Mouse (Mus musculus): ENCODE measurements around the gene Mef2b. TPM values are rescaled to one million over a fixed set of nuclear protein-coding genes. Genes with fewer than 3 reads are reported as not detected.

The Mef2b gene
- polyA plus RNA-seq, 1 experiment from 2014 or later, result 0.43 TPM

DNA sequence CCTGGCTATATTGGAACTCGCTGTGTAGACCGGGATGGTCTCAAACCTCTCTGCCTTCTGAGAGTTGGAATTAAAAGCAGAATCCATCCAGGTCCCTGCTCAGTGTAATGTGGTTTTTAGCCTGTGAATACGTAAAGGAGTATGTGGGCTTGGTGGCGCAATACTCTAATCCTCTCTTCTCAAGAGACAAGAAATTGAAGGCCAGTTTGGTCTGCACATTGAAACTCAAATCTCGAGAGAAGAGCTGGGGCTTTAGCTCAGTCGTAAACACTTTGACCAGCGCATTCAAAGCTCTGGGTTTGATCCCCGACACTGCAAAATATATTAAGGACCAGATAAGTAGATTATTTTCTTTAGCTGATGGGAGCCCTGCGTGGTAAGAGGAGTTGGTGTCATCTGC, 470 bp downstream of the Mef2b start:
- DNase-seq (ENCODE audit: low spot score) (no peak), ATAC-seq (replicated peaks; ENCODE audit: low FRiP score, low TSS enrichment, low read depth) (no peak)
- peaks cover 16% of the 10 kb centered on the region for H3K4me1 ChIP-seq (replicated peaks; ENCODE audit: control insufficient read depth, insufficient read depth, low read length)
- H3K36me3 ChIP-seq (ENCODE audit: control insufficient read depth, insufficient read depth, low read length), result peaks cover 40% of the 10 kb centered on the region
- no peaks in the 10 kb centered on the region for H3K27me3 ChIP-seq (replicated peaks; ENCODE audit: control insufficient read depth, insufficient read depth, low read length)
- peak overlapping the region; percentile 94 for H3K4me3 ChIP-seq (ENCODE audit: low read depth, low read length)
- peak overlapping the region; percentile 75 for H3K9ac ChIP-seq (ENCODE audit: low read length)
- H3K27ac ChIP-seq (ENCODE audit: low read depth), result peak overlapping the region; percentile 69
- no peaks in the 10 kb centered on the region for H3K9me3 ChIP-seq (ENCODE audit: control insufficient read depth, low read length)
- peak overlapping the region; percentile 78 for H3K4me2 ChIP-seq (ENCODE audit: low read length)
- WGBS, result 6% methylated on average over 9 of the region's 9 CpGs

DNA sequence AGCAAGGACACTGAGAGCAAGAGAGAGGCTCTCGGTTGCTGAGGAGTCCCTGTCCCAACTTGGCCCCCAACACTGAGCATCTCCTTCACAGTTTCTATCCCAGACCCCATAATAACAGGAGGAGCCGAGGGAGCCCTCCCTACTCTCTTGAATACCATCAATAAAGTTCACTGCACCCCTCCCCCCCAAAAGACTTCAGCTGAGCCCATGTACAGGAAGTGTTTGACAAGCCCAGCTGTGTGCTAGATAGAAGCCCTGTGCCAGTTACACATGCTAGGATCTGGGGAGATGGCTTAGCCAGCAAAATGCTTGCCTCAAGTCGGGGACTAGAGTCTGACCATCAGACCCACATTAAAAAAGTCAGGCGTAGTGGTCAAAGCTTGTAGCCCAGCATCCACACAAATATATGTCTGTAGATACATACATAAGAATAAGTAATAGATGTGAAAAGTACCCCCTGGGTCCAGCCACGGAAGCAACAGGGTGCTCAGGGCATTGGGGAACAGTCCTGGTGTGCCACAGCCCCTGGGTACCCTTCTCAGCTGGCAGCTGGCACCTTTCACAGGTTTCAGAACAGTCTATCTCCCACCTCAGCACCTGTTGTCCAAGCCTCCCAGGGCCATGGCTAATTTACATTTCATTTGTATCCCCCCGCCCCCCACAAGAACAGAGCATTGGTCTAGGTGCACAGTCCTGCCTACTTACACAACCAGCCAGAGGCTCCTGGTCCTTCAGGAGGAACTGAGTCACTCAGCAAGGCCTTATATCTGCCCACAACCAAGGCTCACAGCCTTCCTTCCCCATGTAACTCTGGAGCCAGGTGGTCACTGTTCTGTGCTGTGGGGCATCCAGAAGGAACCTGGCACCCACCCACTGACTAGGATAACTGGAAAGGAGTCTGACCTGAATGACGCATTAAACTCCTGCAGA, 8.4 kb downstream of the Mef2b start:
- ATAC-seq (replicated peaks; ENCODE audit: low FRiP score, low TSS enrichment, low read depth) (no peak), DNase-seq (ENCODE audit: low spot score) (no peak)
- Histone ChIP-seq H3K4me2 (ENCODE audit: low read length) (no peak overlapping the region), H3K9ac (ENCODE audit: low read length) (no peak overlapping the region), H3K9me3 (ENCODE audit: control insufficient read depth, low read length) (no peaks in the 10 kb centered on the region), H3K4me1 (replicated peaks; ENCODE audit: control insufficient read depth, insufficient read depth, low read length) (no peaks in the 10 kb centered on the region), H3K27ac (ENCODE audit: low read depth) (no peak overlapping the region), H3K36me3 (ENCODE audit: control insufficient read depth, insufficient read depth, low read length) (peaks cover 35% of the 10 kb centered on the region), H3K4me3 (ENCODE audit: low read depth, low read length) (no peak overlapping the region), H3K27me3 (replicated peaks; ENCODE audit: control insufficient read depth, insufficient read depth, low read length) (no peaks in the 10 kb centered on the region)
- 80% methylated on average over 7 of the region's 7 CpGs for WGBS

DNA sequence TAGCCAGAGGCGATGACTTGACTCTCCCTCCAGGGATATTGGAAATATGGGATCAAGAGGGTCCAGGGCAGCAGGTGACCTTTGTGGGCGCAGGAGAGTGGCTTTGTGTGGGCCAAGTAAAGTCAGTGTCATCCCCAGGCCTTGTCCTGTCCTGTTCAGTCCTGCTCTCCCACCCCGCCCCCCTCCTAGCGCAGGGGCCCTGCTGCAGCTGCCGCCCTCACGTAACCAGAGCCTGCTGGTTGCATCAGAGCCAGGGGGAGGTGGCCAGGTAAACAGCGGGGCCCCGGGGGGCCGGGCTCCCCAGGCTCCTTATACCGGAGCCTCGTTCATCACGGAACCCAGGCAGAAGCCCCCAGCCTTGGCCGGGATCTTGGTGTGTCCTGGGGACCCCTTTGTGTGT, 10.6 kb downstream of the Mef2b start:
- Histone ChIP-seq H3K4me2 (ENCODE audit: low read length) (no peak overlapping the region), H3K4me3 (ENCODE audit: low read depth, low read length) (no peak overlapping the region), H3K27me3 (replicated peaks; ENCODE audit: control insufficient read depth, insufficient read depth, low read length) (no peaks in the 10 kb centered on the region), H3K4me1 (replicated peaks; ENCODE audit: control insufficient read depth, insufficient read depth, low read length) (no peaks in the 10 kb centered on the region), H3K36me3 (ENCODE audit: control insufficient read depth, insufficient read depth, low read length) (peaks cover 19% of the 10 kb centered on the region), H3K9ac (ENCODE audit: low read length) (no peak overlapping the region), H3K9me3 (ENCODE audit: control insufficient read depth, low read length) (no peaks in the 10 kb centered on the region), H3K27ac (ENCODE audit: low read depth) (no peak overlapping the region)
- ATAC-seq (replicated peaks; ENCODE audit: low FRiP score, low TSS enrichment, low read depth) (no peak; the same call in 1 of the 2 replicates), DNase-seq (ENCODE audit: low spot score) (no peak)
- 15% methylated on average over 13 of the region's 13 CpGs for WGBS

DNA sequence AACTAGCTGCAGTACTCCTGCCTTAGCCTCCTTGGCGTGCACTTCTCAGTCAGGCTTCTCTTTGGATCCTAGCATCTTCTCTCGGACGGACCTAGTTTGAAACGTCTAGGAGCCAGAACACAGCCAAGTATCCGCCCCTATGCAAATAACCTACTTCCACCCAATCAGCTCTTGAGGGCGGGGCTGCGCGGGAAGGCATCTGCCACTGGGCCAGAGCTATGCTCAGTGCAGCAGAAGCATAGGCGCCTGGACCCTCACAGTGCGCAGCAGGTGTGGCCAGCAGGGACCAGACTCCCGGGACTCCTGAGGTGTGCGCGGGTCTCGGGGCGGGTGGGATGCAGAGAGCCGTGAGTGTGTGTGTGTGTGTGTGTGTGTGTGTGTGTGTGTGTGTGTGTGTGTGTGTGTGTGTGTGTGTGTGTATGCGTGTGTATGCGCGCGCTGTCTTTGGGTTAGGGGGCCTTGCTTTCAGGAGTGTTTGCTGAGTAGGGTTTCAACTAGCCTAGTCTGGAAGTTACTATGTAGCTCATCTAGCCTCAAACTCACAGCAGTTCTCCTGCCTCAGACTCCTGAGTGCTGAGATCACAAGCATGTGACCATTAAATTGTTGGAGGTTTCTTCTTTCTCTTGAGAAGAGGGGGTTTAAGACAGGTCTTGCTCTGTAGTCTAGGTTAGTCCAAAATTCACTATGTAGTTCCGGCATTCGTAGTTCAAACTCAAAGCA, 13.2 kb downstream of the Mef2b start:
- H3K9ac ChIP-seq (ENCODE audit: low read length), result no peak overlapping the region
- peak overlapping the region; percentile 11; the same call in 1 of the 2 replicates for H3K4me2 ChIP-seq (ENCODE audit: low read length)
- no peaks in the 10 kb centered on the region for H3K27me3 ChIP-seq (replicated peaks; ENCODE audit: control insufficient read depth, insufficient read depth, low read length)
- ATAC-seq (replicated peaks; ENCODE audit: low FRiP score, low TSS enrichment, low read depth) (peak; percentile 90), DNase-seq (ENCODE audit: low spot score) (peak; percentile 85)
- no peak overlapping the region for H3K27ac ChIP-seq (ENCODE audit: low read depth)
- no peaks in the 10 kb centered on the region for H3K36me3 ChIP-seq (ENCODE audit: control insufficient read depth, insufficient read depth, low read length)
- H3K9me3 ChIP-seq (ENCODE audit: control insufficient read depth, low read length), result no peaks in the 10 kb centered on the region
- 13% methylated on average over 22 of the region's 22 CpGs for WGBS
- H3K4me3 ChIP-seq (ENCODE audit: low read depth, low read length), result no peak overlapping the region
- H3K4me1 ChIP-seq (replicated peaks; ENCODE audit: control insufficient read depth, insufficient read depth, low read length), result no peaks in the 10 kb centered on the region

DNA sequence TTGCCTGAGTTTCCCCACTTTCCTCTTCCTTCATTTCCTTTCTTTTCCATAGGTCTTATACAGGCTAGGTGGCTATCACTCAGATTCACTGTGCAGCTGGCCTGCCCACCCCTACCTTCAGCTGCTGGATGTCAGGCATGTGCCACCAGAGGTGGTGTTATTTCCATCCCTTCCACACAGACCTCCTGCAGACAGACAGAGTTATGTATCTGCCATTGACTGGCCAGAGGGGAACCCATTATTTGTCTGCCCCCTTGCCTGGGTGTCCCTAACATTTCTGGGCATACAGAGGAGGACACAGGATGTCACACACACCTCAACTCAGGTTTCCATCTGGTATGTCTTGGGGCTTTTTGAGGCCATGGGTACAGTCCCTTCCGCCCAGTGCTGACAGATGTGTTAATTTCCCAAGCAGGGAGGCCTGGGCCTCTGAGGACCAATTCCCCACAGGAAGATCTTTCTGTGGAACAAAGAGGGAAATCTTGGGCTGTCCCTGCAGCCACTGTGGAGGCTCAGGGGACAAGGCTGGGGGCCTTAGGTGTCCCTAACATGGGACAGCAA, 17.8 kb downstream of the Mef2b start:
- ATAC-seq (replicated peaks; ENCODE audit: low FRiP score, low TSS enrichment, low read depth) (no peak), DNase-seq (ENCODE audit: low spot score) (no peak)
- no peaks in the 10 kb centered on the region for H3K27me3 ChIP-seq (replicated peaks; ENCODE audit: control insufficient read depth, insufficient read depth, low read length)
- no peaks in the 10 kb centered on the region for H3K4me1 ChIP-seq (replicated peaks; ENCODE audit: control insufficient read depth, insufficient read depth, low read length)
- H3K4me2 ChIP-seq (ENCODE audit: low read length), result no peak overlapping the region
- no peak overlapping the region for H3K4me3 ChIP-seq (ENCODE audit: low read depth, low read length)
- no peak overlapping the region for H3K9ac ChIP-seq (ENCODE audit: low read length)
- H3K27ac ChIP-seq (ENCODE audit: low read depth), result no peak overlapping the region
- WGBS, result 93% methylated on average over 1 of the region's 1 CpGs
- H3K9me3 ChIP-seq (ENCODE audit: control insufficient read depth, low read length), result no peaks in the 10 kb centered on the region
- no peaks in the 10 kb centered on the region for H3K36me3 ChIP-seq (ENCODE audit: control insufficient read depth, insufficient read depth, low read length)

DNA sequence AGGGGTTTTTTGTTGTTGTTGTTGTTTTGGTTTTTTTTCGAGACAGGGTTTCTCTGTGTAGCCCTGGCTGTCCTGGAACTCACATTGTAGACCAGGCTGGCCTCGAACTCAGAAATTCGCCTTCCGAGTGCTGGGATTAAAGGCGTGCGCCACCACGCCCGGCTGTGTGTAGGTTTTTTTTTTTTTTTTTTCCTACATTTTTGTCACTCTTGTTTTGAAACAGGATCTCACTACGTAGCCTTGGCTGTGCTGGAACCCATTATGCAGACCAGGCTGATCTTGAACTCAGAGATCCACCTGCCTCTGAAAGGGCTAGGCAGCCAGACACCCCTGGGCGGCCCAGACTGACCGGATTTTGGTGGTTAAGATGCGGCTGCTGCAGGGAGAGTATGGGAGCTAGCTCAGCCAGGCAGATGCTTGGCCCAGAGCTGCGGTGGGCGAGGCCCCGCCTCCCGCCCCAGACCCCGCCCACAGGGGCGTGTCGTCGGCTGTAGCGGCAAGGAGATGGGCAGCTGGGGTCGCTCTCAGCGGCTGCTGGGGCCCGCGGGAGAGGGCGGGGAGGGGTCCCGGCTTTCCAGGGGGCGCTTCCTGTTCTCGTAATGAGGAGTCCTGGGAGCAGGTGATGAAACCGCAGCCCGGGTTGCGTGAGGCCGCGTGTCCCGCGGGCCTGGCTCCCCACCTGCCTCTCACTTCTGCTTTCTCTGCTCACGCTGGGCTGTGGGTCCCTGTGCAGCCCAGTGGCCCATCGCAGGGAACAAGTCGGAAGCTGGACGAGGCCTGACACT, 18.8 kb downstream of the Mef2b start:
- DNase-seq (ENCODE audit: low spot score) (peak; percentile 89), ATAC-seq (replicated peaks; ENCODE audit: low FRiP score, low TSS enrichment, low read depth) (peak; percentile 89)
- Histone ChIP-seq H3K27me3 (replicated peaks; ENCODE audit: control insufficient read depth, insufficient read depth, low read length) (no peaks in the 10 kb centered on the region), H3K4me1 (replicated peaks; ENCODE audit: control insufficient read depth, insufficient read depth, low read length) (no peaks in the 10 kb centered on the region), H3K36me3 (ENCODE audit: control insufficient read depth, insufficient read depth, low read length) (no peaks in the 10 kb centered on the region), H3K27ac (ENCODE audit: low read depth) (no peak overlapping the region), H3K9me3 (ENCODE audit: control insufficient read depth, low read length) (no peaks in the 10 kb centered on the region), H3K4me3 (ENCODE audit: low read depth, low read length) (peak overlapping the region; percentile 42), H3K9ac (ENCODE audit: low read length) (peak overlapping the region; percentile 17; the same call in 1 of the 2 replicates), H3K4me2 (ENCODE audit: low read length) (peak overlapping the region; percentile 65)
- 11% methylated on average over 39 of the region's 40 CpGs for WGBS

DNA sequence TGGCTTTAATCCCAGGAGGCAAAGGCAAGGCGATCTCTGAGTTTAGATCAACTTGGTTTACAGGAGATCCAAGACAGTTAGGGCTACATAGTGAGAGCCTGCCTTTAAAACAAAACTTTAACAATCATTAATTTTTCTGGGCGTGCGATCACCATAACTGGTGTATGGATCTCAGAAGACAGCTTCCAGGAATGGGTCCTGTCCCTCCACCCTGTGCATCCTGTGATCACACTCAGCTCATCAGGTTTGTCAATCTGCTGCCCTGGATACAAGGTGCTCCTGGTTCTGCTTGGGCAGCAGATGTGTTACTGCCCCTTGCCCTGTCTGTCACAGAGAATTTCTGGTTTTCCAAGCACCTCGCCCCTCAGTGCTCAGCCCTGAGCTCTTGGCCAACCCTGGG, 19.7 kb downstream of the Mef2b start:
- Histone ChIP-seq H3K4me1 (replicated peaks; ENCODE audit: control insufficient read depth, insufficient read depth, low read length) (no peaks in the 10 kb centered on the region), H3K36me3 (ENCODE audit: control insufficient read depth, insufficient read depth, low read length) (no peaks in the 10 kb centered on the region), H3K9me3 (ENCODE audit: control insufficient read depth, low read length) (no peaks in the 10 kb centered on the region), H3K4me3 (ENCODE audit: low read depth, low read length) (no peak overlapping the region), H3K27me3 (replicated peaks; ENCODE audit: control insufficient read depth, insufficient read depth, low read length) (no peaks in the 10 kb centered on the region), H3K4me2 (ENCODE audit: low read length) (no peak overlapping the region), H3K9ac (ENCODE audit: low read length) (no peak overlapping the region), H3K27ac (ENCODE audit: low read depth) (no peak overlapping the region)
- no peak for DNase-seq (ENCODE audit: low spot score)
- WGBS, result 80% methylated on average over 4 of the region's 4 CpGs
- ATAC-seq (replicated peaks; ENCODE audit: low FRiP score, low TSS enrichment, low read depth), result no peak

DNA sequence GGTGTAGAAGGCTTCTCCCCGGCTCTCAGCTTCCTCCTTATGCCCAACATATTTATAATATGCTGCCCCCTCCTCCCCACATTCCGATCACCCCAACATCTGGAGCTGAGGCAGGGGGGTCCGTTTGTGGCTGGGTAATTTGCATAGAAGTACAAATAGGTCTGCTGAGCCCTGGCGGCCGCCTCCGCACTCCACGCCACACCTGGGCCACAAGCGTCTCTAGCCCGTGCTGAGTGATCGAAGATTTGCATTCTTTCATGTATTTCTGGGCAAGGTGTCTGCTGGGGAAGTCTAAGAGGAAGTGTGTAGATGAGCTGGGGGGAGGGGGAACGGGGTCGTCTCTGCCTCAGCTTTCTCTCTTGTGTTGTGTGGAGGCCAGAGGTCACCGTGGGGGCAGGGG, 20.5 kb downstream of the Mef2b start:
- H3K4me2 ChIP-seq (ENCODE audit: low read length), result no peak overlapping the region
- no peak overlapping the region for H3K27ac ChIP-seq (ENCODE audit: low read depth)
- H3K4me3 ChIP-seq (ENCODE audit: low read depth, low read length), result no peak overlapping the region
- DNase-seq (ENCODE audit: low spot score) (no peak), ATAC-seq (replicated peaks; ENCODE audit: low FRiP score, low TSS enrichment, low read depth) (no peak)
- peaks cover under 1% of the 10 kb centered on the region; the same call in 1 of the 2 replicates for H3K27me3 ChIP-seq (replicated peaks; ENCODE audit: control insufficient read depth, insufficient read depth, low read length)
- H3K9ac ChIP-seq (ENCODE audit: low read length), result no peak overlapping the region
- no peaks in the 10 kb centered on the region for H3K9me3 ChIP-seq (ENCODE audit: control insufficient read depth, low read length)
- H3K4me1 ChIP-seq (replicated peaks; ENCODE audit: control insufficient read depth, insufficient read depth, low read length), result no peaks in the 10 kb centered on the region
- no peaks in the 10 kb centered on the region for H3K36me3 ChIP-seq (ENCODE audit: control insufficient read depth, insufficient read depth, low read length)
- 64% methylated on average over 13 of the region's 13 CpGs for WGBS

Data from intestine, embryonic 14.5 days (tissue).